Mouse (Mus musculus) cerebellum, adult 18-20 months (tissue): ENCODE measurements around the gene Sgsm2.
"Not testable (repeated sequence)": the region's sequence is repeated elsewhere in the genome, so short reads cannot be mapped to it uniquely, and the experiment has no call there.

Experiments used
- DNase-seq, 2 experiments: peaks; one replicate each; pipeline ENCODE4 v3.0.0; 2021

Gene Sgsm2

DNA sequence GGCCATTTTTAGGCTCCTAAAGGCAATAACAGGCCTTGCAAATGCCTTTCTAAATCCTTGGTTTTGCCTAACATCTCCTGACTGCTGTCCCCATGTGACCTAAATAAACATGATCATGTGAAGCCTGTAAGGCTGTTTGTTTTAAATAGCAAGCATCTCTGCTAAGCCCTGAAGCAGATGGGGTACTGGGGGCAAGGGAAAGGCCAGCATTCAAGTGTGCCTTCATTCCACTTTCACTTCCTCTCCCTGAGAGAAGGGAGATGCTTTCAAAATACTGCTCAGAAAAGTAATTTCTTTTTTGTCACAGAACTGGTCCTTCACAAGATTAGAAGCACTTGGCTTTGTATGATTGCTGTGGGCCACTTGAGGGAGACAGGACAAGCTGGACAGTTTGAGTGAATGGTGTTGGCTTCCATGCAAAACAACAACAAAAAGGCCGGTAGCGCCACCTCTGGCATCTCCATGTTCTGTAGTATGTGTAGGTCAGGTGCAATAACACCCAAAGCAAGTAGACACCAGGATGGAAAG lies 68.4 kb downstream of the Sgsm2 start:
- peak in 1 of 2 experiments; percentile 21 for DNase-seq

GRCm38 (mm10) chr11:74827791-74828403 lies 69.0 kb downstream of the Sgsm2 start:
- no peak for DNase-seq

DNA sequence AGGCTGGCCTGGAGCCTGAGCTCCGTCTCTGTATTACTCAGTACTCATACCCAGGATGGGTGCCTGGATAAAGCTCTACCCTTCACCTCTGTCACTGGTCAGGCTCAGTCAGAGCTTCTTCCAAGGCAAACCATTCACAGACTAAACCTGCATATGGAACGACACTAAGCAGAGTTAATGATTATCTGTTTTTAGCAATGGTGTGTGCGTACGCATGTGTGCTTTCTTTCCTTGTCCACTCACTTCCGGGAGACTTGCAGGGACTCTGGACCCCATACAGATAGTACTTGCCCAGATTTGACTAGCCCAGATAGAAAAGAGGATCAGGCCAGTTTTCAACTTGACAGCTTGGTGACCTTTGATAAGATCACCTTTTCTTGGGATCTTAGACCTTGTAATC lies 70.2 kb downstream of the Sgsm2 start:
- no peak for DNase-seq

DNA sequence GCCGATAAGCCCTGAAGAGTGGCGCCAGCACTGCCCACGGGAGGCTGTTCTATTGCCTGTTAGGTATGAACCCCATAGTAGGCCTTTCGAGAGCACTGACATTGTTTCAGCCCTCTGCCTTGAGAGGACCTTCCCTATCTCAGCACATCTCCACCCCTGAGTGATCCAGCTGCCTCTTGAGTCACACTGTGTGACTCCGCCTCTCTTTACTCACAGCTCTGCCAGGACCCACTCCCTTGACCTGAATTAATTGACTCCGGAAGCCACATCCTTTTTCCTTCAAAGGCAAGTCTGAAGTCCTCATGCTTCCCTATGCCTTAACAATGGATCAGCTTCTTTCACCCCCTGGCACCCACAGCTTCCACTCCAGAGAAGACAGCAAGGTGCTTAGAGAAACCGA lies 70.7 kb downstream of the Sgsm2 start:
- DNase-seq = no peak

- DNase-seq = no peak
Measured at GRCm38 (mm10) chr11:74822746-74823440, 74.0 kb downstream of the Sgsm2 start.

GRCm38 (mm10) chr11:74821463-74821862 lies 75.4 kb downstream of the Sgsm2 start:
- peak; percentile 40 to 42 for DNase-seq

DNA sequence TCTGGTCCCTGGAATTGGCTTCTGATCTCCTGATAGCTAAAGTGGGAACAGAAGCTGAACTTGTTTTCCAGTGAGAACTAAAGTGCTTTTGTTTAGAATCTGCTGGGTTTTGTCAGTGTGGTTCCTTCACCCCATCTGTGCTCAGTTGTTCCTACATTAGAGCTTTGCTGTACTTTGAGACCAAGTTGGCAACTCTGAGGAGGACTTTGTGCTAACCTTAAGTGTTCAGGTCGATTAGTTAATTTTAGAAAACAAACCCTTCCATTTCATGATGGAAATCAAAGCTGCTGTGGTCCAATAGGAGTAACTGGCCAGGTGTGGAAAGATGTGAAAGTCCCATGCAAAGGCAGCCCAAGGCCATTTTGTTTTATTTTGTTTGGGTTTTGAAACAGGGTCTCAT lies 75.9 kb downstream of the Sgsm2 start:
- DNase-seq = no peak

- no peak for DNase-seq
Measured at GRCm38 (mm10) chr11:74815795-74816194, 81.1 kb downstream of the Sgsm2 start.

DNA sequence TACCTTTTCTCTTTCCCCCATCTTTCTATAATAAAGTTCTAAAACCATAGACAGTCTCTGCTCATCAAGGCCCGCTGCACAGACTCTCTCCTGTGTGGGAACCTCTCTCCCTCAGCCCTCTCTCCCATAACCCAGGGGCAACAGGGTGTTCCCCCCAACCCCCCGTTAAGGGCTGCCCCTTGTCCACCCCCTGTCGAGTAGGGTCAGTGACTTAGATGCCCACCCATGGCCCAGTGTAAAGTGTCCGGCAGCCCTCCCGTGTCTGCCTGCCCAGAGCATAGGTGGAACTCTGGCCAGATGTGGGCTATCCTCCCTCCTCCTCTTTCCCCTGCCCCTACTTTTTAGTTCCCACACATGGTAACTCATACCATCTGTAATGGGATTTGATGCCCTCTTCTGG lies 85.3 kb downstream of the Sgsm2 start:
- no peak for DNase-seq

DNA sequence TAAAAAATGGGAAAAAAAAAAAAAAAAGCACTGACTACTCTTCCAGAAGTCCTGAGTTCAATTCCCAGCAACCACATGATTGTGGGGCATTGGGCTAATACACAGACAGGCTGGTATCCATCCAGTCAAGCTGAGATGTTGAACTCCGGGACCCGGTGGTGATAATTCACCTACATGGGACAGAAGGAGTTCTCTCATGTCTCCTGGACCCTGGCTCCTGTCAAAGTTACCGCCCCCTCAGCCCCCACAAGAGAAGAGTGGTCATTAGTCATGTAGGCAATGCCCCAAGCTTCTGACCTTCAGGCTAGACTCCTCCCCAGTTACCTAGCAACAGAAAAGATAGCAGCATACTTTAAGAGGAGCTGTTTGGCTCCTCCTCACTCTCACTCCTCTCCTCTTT lies 85.8 kb downstream of the Sgsm2 start:
- DNase-seq = not testable (repeated sequence)

- DNase-seq = no peak
Measured at GRCm38 (mm10) chr11:74810134-74810533, 86.7 kb downstream of the Sgsm2 start.

DNA sequence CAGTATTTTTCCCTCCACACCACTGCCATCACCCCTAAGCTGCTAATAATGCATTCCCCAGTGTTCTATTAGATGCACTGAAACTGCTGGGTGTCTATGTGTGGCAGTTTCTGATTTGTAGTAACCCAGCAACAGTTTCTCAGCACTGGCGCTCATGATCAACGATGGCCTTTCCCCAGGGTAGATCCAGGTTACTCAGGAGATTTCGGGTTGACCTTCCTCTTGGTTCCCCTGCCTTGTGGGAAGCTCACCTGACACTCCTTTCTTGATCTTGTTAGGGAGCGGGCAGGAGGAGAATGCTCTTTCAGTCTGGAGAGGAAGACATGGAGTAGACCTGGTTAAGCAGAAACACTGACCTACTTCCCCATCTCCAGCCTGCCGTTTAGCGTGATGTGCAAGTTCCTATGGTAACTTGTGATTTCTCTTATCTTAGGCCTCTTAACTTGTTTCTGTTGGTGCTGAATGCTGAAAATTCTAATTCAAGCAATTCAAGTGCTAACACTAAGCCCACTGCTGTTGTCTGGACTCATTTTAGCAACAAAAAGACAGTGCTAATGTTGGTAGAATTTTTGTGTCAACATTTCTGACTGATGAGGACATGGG lies 88.5 kb downstream of the Sgsm2 start:
- DNase-seq = no peak

DNA sequence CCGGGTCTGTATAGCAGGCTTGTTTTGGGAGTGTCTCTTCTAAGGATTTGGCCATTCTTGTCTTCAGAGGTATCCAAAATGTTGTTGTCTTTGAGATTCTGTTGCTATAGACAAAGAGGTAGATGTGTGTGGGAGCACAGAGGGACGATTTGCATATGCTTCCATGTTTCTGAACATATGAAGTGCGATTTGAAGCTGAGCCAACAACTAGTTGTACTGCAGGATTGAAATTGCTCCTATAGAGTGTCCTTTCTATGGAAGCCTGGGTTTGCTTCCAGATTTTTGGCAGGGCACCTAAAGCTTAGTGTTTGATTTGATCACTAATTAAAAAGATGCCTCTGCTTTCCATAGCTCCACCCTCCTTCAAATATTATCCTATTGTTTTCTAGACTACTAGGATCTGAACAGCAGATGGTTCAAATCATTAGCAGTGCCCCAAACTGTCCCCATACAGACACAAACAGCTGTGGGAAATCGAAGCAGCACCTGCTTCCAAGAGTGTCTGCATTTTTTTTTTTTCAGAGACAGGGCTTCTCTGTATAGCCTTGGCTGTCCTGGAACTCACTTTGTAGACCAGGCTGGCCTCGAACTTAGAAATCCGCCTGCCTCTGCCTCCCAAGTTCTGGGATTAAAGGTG lies 89.5 kb downstream of the Sgsm2 start:
- no peak for DNase-seq

DNA sequence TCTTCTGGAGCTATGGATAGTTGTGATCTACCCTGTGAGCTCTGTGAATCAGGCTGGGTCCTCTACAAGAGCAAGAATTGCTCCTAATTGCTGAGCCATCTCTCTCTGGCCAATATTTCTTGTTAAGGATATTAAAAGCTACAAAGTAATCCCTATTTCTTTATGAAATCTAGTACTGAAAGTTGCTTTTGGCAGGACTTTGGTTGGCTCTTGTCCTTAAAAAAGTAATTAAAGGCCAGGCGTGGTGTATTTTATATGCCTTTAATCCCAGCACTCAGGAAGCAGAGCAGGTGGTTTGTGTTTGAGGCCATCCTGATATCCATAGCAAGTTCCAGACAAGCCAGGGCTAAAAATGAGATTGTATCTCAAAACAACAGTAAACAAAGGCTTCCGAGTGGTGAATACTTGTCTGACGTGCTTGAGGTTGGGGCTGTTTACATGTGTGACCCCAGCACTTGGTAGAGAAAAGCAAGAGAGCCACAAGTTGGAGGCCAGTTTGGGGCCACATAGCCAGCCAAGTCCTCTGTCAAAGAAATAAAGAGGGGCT lies 92.7 kb downstream of the Sgsm2 start:
- DNase-seq = no peak

DNA sequence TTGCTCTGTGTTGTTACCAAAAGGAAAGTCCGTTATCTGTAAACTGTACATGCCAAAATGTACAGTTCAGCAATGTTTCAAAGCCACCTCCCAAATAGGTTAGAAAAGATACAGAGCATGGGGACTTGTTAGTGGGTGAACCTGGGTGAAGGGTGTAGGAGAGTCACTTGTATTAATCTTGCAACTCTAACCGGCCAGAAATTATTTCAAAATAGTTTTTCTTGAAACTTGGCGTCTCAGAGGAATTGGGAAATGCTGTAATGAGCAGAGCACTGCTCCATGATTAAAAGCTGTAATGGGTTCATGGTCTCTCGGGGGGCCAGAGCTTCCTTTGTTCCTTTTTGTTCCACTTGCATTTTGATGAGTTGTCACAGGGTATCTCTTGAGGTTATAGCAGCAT lies 96.2 kb downstream of the Sgsm2 start:
- DNase-seq = no peak
